Mouse (Mus musculus): Measurements from ENCODE around the gene Atad2b.

GRCm38 (mm10) chr12:4885062-4885461 lies 32.1 kb upstream of the Atad2b start:
- no peak for TF ChIP-seq POLR2A (IDR thresholded peaks at IDR 0.05; ENCODE audit: insufficient read depth, low read depth, low read length)
- no peak for TF ChIP-seq CTCF (IDR thresholded peaks at IDR 0.05; ENCODE audit: insufficient read depth, low read depth, low read length)

All from olfactory bulb, adult 2 months (tissue).